Mouse (Mus musculus) small intestine, adult 2 months (tissue): ENCODE measurements around the gene Tstd3. TPM values are rescaled to one million over a fixed set of nuclear protein-coding genes. Genes with fewer than 3 reads are reported as not detected.

Experiments
- H3K27ac ChIP-seq: fragments of 200-500 bp; 2 replicates; pipeline ENCODE4 v1.5.1; 2012; ENCODE audit warnings: low read depth, low read length, control low read depth, inconsistent platforms; ENCODE audit not compliant: insufficient read depth
- H3K27me3 ChIP-seq: fragments of 200-500 bp; 2 replicates; pipeline ENCODE4 v1.6.1; 2012; ENCODE audit warnings: mild to moderate bottlenecking, moderate library complexity, low read length, inconsistent platforms; ENCODE audit not compliant: control insufficient read depth, insufficient read depth
- H3K36me3 ChIP-seq: fragments of 200-500 bp; 2 replicates; pipeline ENCODE4 v1.6.1; 2012; ENCODE audit warnings: mild to moderate bottlenecking, low read length, control low read depth, inconsistent platforms; ENCODE audit not compliant: control insufficient read depth, insufficient read depth
- H3K4me1 ChIP-seq: fragments of 200-500 bp; 2 replicates; pipeline ENCODE4 v1.6.1; 2012; ENCODE audit warnings: low read length, inconsistent platforms, mixed read lengths; ENCODE audit not compliant: control insufficient read depth, insufficient read depth, insufficient read length
- H3K4me3 ChIP-seq: fragments of 200-500 bp; 2 replicates; pipeline ENCODE4 v1.5.1; 2012; ENCODE audit warnings: low read depth, mild to moderate bottlenecking, control low read depth, inconsistent platforms, low read length, moderate library complexity
- CTCF ChIP-seq: fragments of 200-500 bp; IDR thresholded peaks from 2 replicates; pipeline ENCODE4 v1.5.1; 2012; ENCODE audit warnings: low read depth, mild to moderate bottlenecking, control low read depth, inconsistent platforms, low read length, moderate library complexity, mixed read lengths; ENCODE audit not compliant: insufficient replicate concordance, insufficient read length; ENCODE audit errors: extremely low read depth
- POLR2A ChIP-seq: fragments of 200-500 bp; IDR thresholded peaks from 2 replicates; pipeline ENCODE4 v1.6.1; 2012; ENCODE audit warnings: low read depth, mild to moderate bottlenecking, control low read depth, inconsistent platforms, low read length, moderate library complexity
- WGBS: fragments of 180-500 bp; shearing (Covaris S2); methylation state at CpG from one replicate; pipeline ENCODE4 v1.1.7; 2018; 5-methylcytosine and 5-hydroxymethylcytosine counted together
- polyA plus RNA-seq: library from polyadenylated mRNA; depleted of rRNA; stranded (reverse); fragments of >200 nt; gene quantifications from 2 replicates; pipeline ENCODE4 v1.2.3, GENCODE M21; 2012; rRNA removed

Gene Tstd3
- polyA plus RNA-seq, 1 experiment, result 2.8 TPM

DNA sequence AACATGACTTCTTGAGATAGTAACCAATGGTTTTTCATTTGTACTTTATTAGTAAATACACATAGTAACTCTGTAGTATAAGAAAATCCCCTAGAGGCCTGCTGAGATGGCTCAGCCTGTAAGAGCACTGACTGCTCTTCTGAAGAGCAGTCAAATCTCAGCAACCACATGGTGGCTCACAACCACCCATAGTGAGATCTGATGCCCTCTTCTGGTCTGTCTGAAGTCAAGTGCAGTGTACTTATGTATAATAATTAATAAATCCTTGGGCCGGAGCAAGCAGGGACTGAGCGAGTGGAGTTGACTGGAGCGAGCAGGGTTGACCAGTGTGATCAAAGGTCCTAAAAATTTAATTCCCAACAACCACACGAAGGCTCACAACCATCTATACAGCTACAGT, 27.8 kb downstream of the Tstd3 start:
- Histone ChIP-seq H3K4me3 (no peak overlapping the region), H3K27me3 (no peaks in the 10 kb centered on the region), H3K27ac (no peak overlapping the region), H3K4me1 (no peaks in the 10 kb centered on the region), H3K36me3 (peaks cover 8% of the 10 kb centered on the region)
- WGBS, result 39% methylated on average over 4 of the region's 4 CpGs
- TF ChIP-seq CTCF, result peak; percentile 22; the same call in 1 of the 2 replicates
- no peak for TF ChIP-seq POLR2A

DNA sequence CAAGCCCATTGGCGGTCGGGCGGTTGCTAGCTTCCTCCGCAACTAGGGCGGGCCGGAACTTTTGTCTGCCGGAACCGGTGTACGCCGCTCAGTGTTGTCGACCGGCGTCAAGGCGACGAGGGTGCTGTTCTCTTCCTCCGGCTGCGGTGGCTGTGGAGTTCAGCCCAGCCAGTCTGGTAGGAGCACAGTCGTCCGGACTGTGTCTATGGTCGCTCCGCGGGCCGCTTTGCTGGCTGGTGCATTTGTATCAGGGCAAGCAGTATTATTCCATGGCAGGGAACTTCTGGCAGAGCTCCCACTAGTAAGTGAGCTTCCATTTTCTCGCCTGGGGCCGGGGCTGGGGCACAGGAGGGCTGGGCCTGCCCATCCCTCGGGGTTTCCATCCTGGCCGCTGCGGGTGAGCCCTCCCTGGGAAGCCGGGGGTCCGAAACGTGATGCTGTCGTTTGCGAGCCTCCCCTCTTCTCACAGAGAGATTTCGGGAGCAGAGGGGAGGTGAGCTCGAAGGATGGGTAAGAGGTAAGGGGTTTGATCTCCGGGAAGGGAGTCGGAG, 39.3 kb downstream of the Tstd3 start, which contains the start of gene Ccnc:
Gene Ccnc (plus strand): TSS at position 87 of the 551 bp plus-strand sequence.
- no peak for TF ChIP-seq CTCF
- TF ChIP-seq POLR2A, result peak; percentile 60; the same call in 1 of the 2 replicates
- Histone ChIP-seq H3K36me3 (peaks cover 1% of the 10 kb centered on the region; the same call in 1 of the 2 replicates), H3K4me1 (no peaks in the 10 kb centered on the region), H3K27ac (peak within 1 kb of the TSS; percentile 55), H3K4me3 (peak within 1 kb of the TSS; percentile 91), H3K27me3 (no peaks in the 10 kb centered on the region)
- under 1% methylated on average over 37 of the region's 37 CpGs for WGBS

DNA sequence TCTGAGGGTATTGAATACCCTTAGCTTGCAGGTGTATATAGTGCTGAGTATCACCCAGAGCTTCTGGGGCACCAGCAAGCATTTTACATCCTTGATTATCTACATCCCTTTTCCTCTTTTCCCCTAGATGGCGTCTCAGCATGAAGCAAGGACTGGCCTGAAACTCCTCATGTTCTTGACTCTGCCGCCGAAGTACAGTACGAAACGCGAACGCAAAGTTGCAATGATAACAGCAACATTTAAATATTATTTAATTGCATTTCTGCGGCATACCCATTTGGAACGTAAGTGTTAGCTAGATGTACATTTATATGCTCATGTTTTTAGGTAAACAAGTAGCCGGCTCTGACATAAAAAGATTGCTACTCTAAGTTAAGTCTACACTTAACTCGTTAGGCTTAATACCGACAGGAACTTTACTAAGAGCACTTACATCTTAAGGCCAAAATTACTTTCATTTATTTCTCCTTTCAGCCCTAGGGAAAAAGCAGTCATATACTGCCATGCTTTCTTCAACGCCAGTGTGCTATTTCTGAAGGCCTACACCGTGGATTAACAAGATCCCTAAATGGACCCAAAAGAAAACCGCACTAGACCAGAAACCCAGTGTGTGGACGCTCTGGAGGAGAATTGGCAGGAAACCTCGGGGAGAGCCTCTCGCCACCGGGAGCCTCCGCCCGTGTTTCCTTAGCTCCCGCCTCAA, 39.9 kb downstream of the Tstd3 start:
- TF ChIP-seq CTCF, result peak; percentile 55; the same call in 1 of the 2 replicates
- TF ChIP-seq POLR2A, result no peak
- Histone ChIP-seq H3K4me1 (no peaks in the 10 kb centered on the region), H3K4me3 (peak overlapping the region; percentile 91), H3K27ac (peak overlapping the region; percentile 55), H3K36me3 (no peaks in the 10 kb centered on the region), H3K27me3 (no peaks in the 10 kb centered on the region)
- under 1% methylated on average over 22 of the region's 22 CpGs for WGBS

DNA sequence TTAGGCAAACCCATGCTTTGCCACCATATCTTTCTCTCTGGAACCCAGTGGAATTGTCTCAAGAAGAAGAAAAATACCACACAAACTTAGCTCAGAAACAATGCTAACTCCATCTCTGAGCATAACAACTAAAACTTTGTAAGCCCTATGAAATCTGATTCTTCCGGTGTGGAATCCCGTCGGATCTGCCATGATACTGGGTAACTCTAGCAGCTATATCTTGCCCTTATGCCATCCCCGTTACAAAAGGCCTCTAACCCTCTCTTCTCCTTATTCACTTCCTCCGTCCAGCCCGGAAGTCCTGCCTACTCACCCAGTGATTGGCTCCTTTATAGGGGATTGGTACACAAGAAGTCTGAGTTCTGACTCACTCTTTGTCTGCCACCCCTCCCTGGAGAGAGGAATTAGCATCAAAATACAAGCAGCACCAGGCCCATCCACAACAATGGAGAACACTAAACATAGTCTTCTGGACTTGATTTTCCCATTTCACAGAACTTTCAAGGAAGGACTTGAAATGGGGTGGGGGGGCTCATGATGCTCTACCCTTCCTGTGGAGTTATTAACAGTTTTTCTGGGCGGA, 44.2 kb downstream of the Tstd3 start:
- WGBS, result 62% methylated on average over 7 of the region's 7 CpGs
- Histone ChIP-seq H3K27ac (no peak overlapping the region), H3K36me3 (no peaks in the 10 kb centered on the region), H3K27me3 (no peaks in the 10 kb centered on the region), H3K4me1 (no peaks in the 10 kb centered on the region), H3K4me3 (no peak overlapping the region)
- TF ChIP-seq CTCF (no peak), POLR2A (no peak)

DNA sequence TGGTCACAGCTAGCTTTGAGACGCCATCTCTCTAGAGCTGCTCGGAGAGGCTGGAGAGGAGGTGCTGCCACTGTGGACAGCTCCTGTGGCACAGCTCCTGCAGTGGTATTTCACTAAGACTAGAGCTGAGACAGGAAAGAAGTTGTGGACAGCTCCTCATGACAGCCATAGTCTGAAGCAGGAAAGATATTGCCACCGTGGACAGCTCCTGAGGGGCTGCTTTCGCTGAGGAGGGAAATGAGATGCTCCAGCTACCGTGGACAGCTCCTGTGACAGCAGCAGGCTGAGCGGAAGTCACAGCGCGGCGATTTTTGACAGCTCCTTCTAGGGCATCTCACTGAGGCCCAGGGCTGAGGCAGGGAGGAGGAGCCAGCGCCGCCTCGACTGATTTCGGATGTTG, 54.9 kb downstream of the Tstd3 start:
- H3K36me3 ChIP-seq, result no peaks in the 10 kb centered on the region
- no peaks in the 10 kb centered on the region for H3K27me3 ChIP-seq
- TF ChIP-seq POLR2A (no peak), CTCF (no peak)
- H3K4me1 ChIP-seq, result no peaks in the 10 kb centered on the region
- no peak overlapping the region for H3K27ac ChIP-seq
- WGBS, result 4% methylated on average over 13 of the region's 13 CpGs
- H3K4me3 ChIP-seq, result no peak overlapping the region

Other genes starting within 250 kb of the Tstd3 start
- 0.06 TPM in 1 of 2 replicates, not detected in the other for gene Prdm13, start 81.2 kb downstream of the Tstd3 start, polyA plus RNA-seq
- 0.93 and 1.7 TPM in 2 replicates for gene Ccnc, start 39.5 kb downstream of the Tstd3 start, polyA plus RNA-seq
- 1.2 and 3.0 TPM in 2 replicates for gene Usp45, start 56 bp downstream of the Tstd3 start, polyA plus RNA-seq
- 5.6 and 13.4 TPM in 2 replicates for gene Pnisr, start 80.4 kb upstream of the Tstd3 start, polyA plus RNA-seq
- 1.5 and 1.6 TPM in 2 replicates for gene Coq3, start 112.5 kb upstream of the Tstd3 start, polyA plus RNA-seq
- gene Faxc, start 164.1 kb upstream of the Tstd3 start, polyA plus RNA-seq, result 0.51 and 0.61 TPM in 2 replicates